Mouse (Mus musculus) bone marrow macrophage, adult 2 months (primary cell): ENCODE data around the gene 4931422A03Rik.

Experiments used
- CTCF ChIP-seq: IDR thresholded peaks from 2 replicates; pipeline ENCODE4 v1.5.1; 2012; ENCODE audit warnings: low read depth, mild to moderate bottlenecking, low read length, moderate library complexity
- POLR2A ChIP-seq: IDR thresholded peaks from 2 replicates; pipeline ENCODE4 v1.6.1; 2012; ENCODE audit warnings: mild to moderate bottlenecking, low read depth, low read length, borderline replicate concordance

DNA sequence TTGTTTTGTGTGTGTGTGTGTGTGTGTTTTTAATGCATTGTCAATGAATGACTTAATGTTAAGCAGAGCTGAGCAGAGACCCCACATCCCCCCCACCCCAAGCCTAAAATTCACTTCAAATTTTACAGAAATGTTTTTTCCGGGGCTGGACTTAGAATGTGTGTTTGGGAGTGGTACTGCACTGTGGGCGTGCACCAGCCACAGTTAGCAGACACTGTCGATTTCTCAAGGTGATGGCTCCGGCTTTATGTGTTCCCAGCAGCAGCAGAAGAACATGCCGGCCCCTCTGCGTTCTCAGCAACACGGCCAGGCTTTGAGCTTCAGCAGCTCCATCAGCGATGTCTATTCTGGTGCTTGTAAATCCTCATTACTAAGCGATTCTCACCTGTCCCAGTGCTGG, 95.7 kb downstream of the 4931422A03Rik start:
- TF ChIP-seq CTCF, result no peak
- TF ChIP-seq POLR2A, result no peak
